Mouse (Mus musculus) liver, embryonic 14.5 days (tissue): ENCODE results near the gene Nrarp. TPM values are rescaled to one million over a fixed set of nuclear protein-coding genes. Genes with fewer than 3 reads are reported as not detected.

Experiments used
- ATAC-seq: fragments of 200-750 bp; cut with Nextera tagmentation; 2 replicates; pipeline ENCODE4 v1.8.0; 2017; ENCODE audit warnings: moderate number of reproducible peaks, mild to moderate bottlenecking, moderate library complexity; ENCODE audit not compliant: insufficient read depth
- DNase-seq, 3 experiments: peaks; one replicate each; pipeline ENCODE4 v3.0.0-alpha.2; 2012 to 2013; ENCODE audit warnings: low read depth in 3 of 3, low spot score in 3 of 3
- H3K27ac ChIP-seq: fragments of 300-500 bp; sonication (generic); 2 replicates; pipeline ENCODE4 v1.5.1; 2014; ENCODE audit warnings: moderate library complexity, mild to moderate bottlenecking, control low read depth, inconsistent platforms
- H3K27me3 ChIP-seq: fragments of 300-500 bp; sonication (generic); 2 replicates; pipeline ENCODE4 v1.6.1; 2014; ENCODE audit warnings: mild to moderate bottlenecking, low read length, moderate library complexity; ENCODE audit not compliant: control insufficient read depth, insufficient read depth
- H3K36me3 ChIP-seq: fragments of 300-500 bp; sonication (generic); replicated peaks from 2 replicates; pipeline ENCODE4 v1.6.1; 2014; ENCODE audit warnings: low read depth; ENCODE audit not compliant: control insufficient read depth, insufficient read depth
- H3K4me1 ChIP-seq, 2 experiments: fragments of 200-500 bp in 1 of 2; fragments of 300-500 bp in 1 of 2; sonication (generic) in 1 of 2; replicated peaks; 2 replicates each; pipeline ENCODE4 v1.6.1; 2012 to 2014; ENCODE audit warnings: antibody characterized with exemption in 1 of 2, inconsistent platforms in 1 of 2, low read length in 1 of 2; ENCODE audit not compliant: control insufficient read depth in 2 of 2, insufficient read depth in 2 of 2
- H3K4me2 ChIP-seq: fragments of 300-500 bp; sonication (generic); 2 replicates; pipeline ENCODE4 v1.6.1; 2014; ENCODE audit warnings: low read depth, mild to moderate bottlenecking, control low read depth, moderate library complexity
- H3K4me3 ChIP-seq, 2 experiments: fragments of 200-500 bp in 1 of 2; fragments of 300-500 bp in 1 of 2; sonication (generic) in 1 of 2; 2 replicates each; pipeline ENCODE4 v1.5.1; 2012 to 2014; ENCODE audit warnings: low read depth in 2 of 2, low read length in 2 of 2, mild to moderate bottlenecking in 2 of 2, control low read depth in 1 of 2, inconsistent platforms in 1 of 2, moderate library complexity in 1 of 2; ENCODE audit not compliant: insufficient read depth in 1 of 2
- H3K9ac ChIP-seq: fragments of 300-500 bp; sonication (generic); replicated peaks from 2 replicates; pipeline ENCODE4 v1.6.1; 2014; ENCODE audit warnings: mild to moderate bottlenecking, control low read depth, moderate library complexity
- H3K9me3 ChIP-seq: fragments of 300-500 bp; sonication (generic); 2 replicates; pipeline ENCODE4 v1.6.1; 2016; ENCODE audit warnings: low read length, mixed read lengths; ENCODE audit not compliant: control insufficient read depth
- CTCF ChIP-seq: IDR thresholded peaks from 2 replicates; pipeline ENCODE4 v1.5.1; 2016; ENCODE audit warnings: antibody characterized with exemption, low read depth, control low read depth
- EP300 ChIP-seq: IDR thresholded peaks from 2 replicates; pipeline ENCODE4 v1.6.1; 2016; ENCODE audit warnings: antibody characterized with exemption, low read depth
- WGBS: fragments of 180-500 bp; shearing (Covaris S2); extraction: QIAGEN DNeasy Blood & Tissue Kit; methylation state at CpG from one replicate; pipeline ENCODE4 v1.1.7; 2014; ENCODE audit not compliant: insufficient replicate concordance; 5-methylcytosine and 5-hydroxymethylcytosine counted together
- polyA plus RNA-seq, 2 experiments: library from polyadenylated mRNA; depleted of rRNA in 1 of 2; stranded (reverse) in 1 of 2; unstranded in 1 of 2; fragments of >200 nt; fragmentation: Nextera tagmentation in 1 of 2; extraction: Ambion mirVana in 1 of 2; gene quantifications; 2 replicates each; pipeline versions ENCODE4 v1.2.1 to v1.2.3; 2012 to 2014

Nrarp gene
- polyA plus RNA-seq (2012; rRNA removed) (3.7 and 3.9 TPM in 2 replicates), polyA plus RNA-seq (2014; fragmentation: Nextera tagmentation; extraction: Ambion mirVana) (1.8 and 1.9 TPM in 2 replicates)

DNA sequence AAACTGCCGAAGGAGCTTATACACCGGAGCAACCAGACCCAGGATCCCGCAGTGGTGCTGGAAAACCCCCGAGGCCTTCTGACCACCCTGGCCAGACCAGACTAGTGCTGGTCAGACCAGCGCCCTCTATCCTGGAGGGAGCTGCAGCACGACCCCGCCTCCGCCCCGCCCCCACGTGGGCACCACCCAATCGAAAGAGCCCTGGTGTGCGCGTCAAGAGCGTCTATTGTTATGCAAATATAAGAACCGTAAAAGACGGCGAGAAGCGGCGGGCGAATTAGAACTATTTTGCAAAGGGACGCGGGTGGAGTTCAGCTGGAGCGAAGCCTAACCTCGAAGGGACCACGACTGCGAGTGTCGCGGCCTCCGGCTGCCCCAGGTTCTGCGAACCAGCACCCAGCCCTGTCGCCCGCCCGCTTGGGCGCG, at the start of gene Nrarp:
Gene Nrarp (plus strand): TSS at position 281 of the 426 bp plus-strand sequence.
- DNase-seq (peak in 1 of 3 experiments; percentile 71), ATAC-seq (peak; percentile 81)
- Histone ChIP-seq H3K4me2 (peak within 1 kb of the TSS; percentile 90), H3K9me3 (no peaks in the 10 kb centered on the region), H3K36me3 (no peaks in the 10 kb centered on the region), H3K27me3 (peaks cover 16% of the 10 kb centered on the region), H3K9ac (peak within 1 kb of the TSS; percentile 72), H3K4me1 (peaks cover 3 to 20% of the 10 kb centered on the region in 2 experiments), H3K4me3 (peak within 1 kb of the TSS; percentile 55 to 68), H3K27ac (peak within 1 kb of the TSS; percentile 62)
- TF ChIP-seq EP300 (no peak), CTCF (peak; percentile 65)
- WGBS: under 1% methylated on average over 35 of the region's 35 CpGs

DNA sequence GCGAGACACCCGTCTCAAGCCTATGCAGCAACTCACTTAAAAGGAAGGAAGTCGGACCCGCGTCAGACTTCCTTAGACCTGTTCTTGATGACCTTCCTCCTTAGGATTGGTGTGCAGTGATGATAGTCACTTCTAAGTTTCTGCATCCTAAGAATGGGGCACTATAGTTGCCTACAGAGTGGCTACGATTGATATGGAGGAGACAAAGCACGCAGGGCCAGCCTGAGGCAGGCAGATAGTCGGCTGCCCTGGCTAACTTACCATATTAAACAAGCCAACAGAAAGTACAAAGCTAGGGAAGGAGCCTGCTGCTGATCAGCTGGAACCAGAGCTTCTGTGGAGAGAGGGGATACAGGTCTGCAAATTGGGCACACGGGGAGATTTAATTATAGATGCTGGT, 49.0 kb upstream of the Nrarp start:
- TF ChIP-seq CTCF: no peak
- peak; percentile 77 for TF ChIP-seq EP300
- Histone ChIP-seq H3K4me2 (peak overlapping the region; percentile 11), H3K4me1 (peaks cover 13 to 17% of the 10 kb centered on the region in 2 experiments), H3K36me3 (no peaks in the 10 kb centered on the region), H3K9me3 (no peaks in the 10 kb centered on the region), H3K9ac (peak overlapping the region; percentile 43), H3K27me3 (no peaks in the 10 kb centered on the region), H3K27ac (peak overlapping the region; percentile 53), H3K4me3 (no peak overlapping the region)
- peak; percentile 86 for ATAC-seq
- 16% methylated on average over 9 of the region's 9 CpGs for WGBS
- DNase-seq: peak; percentile 32 to 41 (median 35)

DNA sequence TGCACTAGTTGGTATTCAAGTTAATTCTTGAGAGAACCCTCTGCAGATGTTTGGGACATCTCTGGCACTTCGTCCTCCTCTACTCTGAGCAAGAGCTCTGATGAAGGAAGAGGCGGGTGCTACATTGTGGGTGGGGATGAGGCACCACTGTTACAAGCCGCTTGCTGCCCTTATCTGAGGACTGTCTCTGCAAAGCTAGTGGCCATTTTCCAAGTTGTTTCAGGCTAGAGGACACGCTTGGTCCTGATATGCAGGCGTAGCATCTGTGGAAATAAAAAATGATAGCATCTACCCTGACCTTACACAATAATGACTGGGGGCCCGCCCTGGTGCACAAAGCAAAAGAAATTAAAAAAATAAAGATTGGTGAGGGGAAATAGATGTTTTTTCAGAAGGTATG, 42.7 kb upstream of the Nrarp start:
- DNase-seq (peak; percentile 60 to 64 (median 64)), ATAC-seq (peak; percentile 96)
- peak overlapping the region; percentile 69 for H3K27ac ChIP-seq
- H3K36me3 ChIP-seq: no peaks in the 10 kb centered on the region
- no peaks in the 10 kb centered on the region for H3K27me3 ChIP-seq
- peak overlapping the region; percentile 45 for H3K9ac ChIP-seq
- H3K4me2 ChIP-seq: peak overlapping the region; percentile 33
- H3K9me3 ChIP-seq: no peaks in the 10 kb centered on the region
- H3K4me1 ChIP-seq: peaks cover 18 to 21% of the 10 kb centered on the region in 2 experiments
- no peak overlapping the region for H3K4me3 ChIP-seq
- TF ChIP-seq CTCF (no peak), EP300 (peak; percentile 77)
- 11% methylated on average over 6 of the region's 6 CpGs for WGBS

DNA sequence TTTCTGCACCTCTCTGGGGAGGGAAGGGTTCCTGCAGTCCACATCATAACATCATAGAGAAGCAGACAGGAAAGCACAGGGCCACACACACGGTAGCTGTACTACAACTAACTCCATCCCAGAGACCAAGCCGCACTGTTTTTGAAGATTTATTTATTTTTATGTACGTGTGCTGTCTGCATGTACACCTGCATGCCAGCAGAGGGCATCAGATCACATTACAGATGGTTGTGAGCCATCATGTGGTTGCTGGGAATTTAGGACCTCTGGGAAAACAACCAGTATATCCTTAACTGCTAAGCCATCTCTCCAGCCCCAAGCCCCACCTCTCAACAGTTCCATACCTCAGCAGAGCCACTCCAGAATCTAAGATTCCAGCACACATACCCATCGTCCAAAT, 39.4 kb upstream of the Nrarp start:
- H3K4me3 ChIP-seq: no peak overlapping the region
- H3K4me2 ChIP-seq: no peak overlapping the region
- peaks cover 18 to 20% of the 10 kb centered on the region in 2 experiments for H3K4me1 ChIP-seq
- peak; percentile 64 for TF ChIP-seq CTCF
- TF ChIP-seq EP300: no peak
- 57% methylated on average over 4 of the region's 4 CpGs for WGBS
- H3K9me3 ChIP-seq: no peaks in the 10 kb centered on the region
- no peaks in the 10 kb centered on the region for H3K36me3 ChIP-seq
- no peak overlapping the region for H3K9ac ChIP-seq
- no peak for ATAC-seq
- DNase-seq: no peak
- no peak overlapping the region for H3K27ac ChIP-seq
- no peaks in the 10 kb centered on the region for H3K27me3 ChIP-seq

DNA sequence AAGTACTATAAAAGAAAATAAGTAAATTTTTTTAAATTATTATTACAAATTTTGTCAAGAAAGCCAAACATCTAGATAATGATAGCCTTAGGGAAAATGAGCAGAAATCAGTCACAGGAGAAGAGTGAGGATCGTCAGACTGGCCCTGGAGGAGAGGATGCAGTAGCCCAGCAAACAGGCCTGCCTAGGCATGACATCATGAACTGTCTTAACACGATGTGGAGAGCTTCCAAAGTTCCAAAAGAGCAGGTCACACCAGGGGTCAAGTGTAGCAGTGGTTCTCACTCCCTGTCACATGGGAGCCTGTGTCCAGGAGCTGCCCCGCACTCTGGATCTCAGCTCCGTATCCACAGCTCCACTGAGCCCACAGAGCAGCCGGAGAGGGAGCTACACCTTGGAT, 38.6 kb upstream of the Nrarp start:
- WGBS: 82% methylated on average over 5 of the region's 5 CpGs
- Histone ChIP-seq H3K4me3 (no peak overlapping the region), H3K27ac (no peak overlapping the region), H3K27me3 (no peaks in the 10 kb centered on the region), H3K9me3 (no peaks in the 10 kb centered on the region), H3K36me3 (no peaks in the 10 kb centered on the region), H3K4me2 (no peak overlapping the region), H3K9ac (no peak overlapping the region), H3K4me1 (peaks cover 15 to 18% of the 10 kb centered on the region in 2 experiments)
- no peak for ATAC-seq
- no peak for DNase-seq
- no peak for TF ChIP-seq EP300
- TF ChIP-seq CTCF: no peak
